Mouse (Mus musculus) neural tube, embryonic 10.5 days (tissue): ENCODE measurements around the gene Vat1l.

Experiments used
- DNase-seq: peaks from one replicate; pipeline ENCODE4 v3.0.0-alpha.2; 2017; ENCODE audit warnings: low spot score; ENCODE audit errors: extremely low spot score

The Vat1l gene

GRCm38 (mm10) chr8:114205221-114205901 lies at the start of gene Vat1l:
TSS of gene Vat1l (plus strand) at chr8:114205612.
- DNase-seq = peak; percentile 74

DNA sequence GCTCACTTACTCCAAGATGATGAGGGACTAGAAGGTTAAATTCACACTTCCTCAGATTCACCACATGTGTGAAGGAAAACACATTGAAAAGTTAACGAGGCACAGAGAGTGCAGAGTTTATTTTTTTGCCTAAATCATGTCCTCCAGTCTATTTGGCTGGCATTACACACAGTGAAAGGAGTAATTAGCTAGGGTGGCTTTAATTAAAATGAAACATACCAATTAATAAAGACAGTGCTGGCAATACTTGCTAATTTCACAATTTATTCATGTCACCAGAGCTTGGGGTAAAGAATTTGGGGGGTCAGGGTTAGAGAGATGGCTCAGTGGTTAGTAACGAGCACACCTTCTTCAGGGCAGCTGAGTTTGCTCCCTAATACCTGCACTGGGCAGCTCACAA lies 46.8 kb upstream of the Vat1l start:
- DNase-seq = no peak

- no peak for DNase-seq
Observed at GRCm38 (mm10) chr8:114159666-114160065, 45.7 kb upstream of the Vat1l start.

DNA sequence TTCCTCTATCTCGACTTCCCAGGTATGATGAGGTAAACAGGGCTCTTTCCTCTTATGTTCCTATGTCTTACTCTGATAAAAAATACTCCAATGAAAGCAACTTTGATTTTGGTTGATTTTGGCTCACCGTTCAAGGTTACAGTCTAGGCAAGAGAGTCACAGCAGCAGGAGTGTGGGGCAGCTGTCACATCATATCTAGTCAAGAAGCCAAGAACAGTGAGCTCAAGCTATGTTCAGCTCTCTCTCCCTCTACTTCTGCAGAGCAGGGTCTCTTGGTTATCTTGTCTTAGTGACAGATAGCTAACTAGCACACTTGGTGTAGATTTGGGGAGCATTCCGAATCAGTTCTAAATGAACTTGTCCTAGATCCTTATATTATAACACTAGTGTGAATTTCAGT lies 41.5 kb upstream of the Vat1l start:
- no peak for DNase-seq

GRCm38 (mm10) chr8:114164444-114165096 lies 40.8 kb upstream of the Vat1l start:
- no peak for DNase-seq

DNA sequence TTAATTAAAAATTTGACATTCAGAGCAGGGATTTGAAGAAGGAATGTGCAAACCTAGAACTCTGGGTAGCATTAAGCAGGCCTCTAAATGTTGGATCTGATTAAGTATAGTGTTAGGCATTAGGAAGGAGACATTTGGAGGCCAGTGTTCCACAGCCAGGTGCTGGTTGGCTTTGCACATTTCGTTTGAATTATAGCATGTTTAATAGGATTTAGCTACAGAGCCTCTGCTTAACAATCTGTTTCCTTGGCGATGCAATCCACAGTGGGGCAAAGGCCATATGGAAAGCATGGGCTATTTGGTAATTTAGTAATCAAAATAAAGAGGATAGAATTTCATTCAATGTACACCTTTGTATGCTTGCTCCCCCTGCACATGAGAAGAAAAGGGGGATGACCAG lies 39.7 kb upstream of the Vat1l start:
- no peak for DNase-seq

DNA sequence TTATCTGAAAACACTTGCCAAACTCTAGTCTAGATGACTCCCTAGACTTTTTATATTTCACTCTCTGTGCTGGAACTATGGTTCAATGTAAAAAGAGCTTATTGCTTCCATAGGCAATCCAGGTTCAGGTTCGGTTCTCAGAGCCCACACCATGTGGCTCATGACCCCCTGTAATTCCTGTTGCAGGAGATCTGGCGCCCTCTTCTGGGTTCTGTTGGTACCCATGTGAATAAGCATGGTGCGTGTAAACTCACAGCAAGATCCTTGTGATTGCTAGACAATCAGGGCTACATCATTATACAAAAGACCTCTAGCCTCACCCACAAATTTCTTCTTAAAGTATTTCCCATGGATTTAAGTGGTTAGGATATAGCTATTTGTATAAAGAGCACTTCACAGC lies 28.7 kb upstream of the Vat1l start:
- no peak for DNase-seq

DNA sequence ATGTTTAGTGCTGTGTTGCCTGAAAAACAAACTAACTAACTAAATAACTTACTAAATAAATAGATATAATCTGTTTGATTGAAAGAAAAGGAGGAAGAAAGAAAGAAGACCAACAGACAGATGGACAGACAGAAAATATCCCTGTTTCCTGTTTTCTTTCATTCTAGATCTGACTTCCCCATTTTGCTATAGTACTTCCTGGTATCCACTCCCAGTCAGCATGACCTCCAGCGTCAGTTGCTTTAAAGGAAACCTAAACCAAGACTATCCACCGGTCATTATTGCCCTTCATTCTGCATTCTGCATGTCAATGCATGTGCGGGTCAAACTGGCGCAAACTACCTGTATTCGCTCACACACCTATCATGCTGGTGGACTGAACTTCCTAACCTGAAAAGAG lies 12.1 kb upstream of the Vat1l start:
- DNase-seq = no peak

DNA sequence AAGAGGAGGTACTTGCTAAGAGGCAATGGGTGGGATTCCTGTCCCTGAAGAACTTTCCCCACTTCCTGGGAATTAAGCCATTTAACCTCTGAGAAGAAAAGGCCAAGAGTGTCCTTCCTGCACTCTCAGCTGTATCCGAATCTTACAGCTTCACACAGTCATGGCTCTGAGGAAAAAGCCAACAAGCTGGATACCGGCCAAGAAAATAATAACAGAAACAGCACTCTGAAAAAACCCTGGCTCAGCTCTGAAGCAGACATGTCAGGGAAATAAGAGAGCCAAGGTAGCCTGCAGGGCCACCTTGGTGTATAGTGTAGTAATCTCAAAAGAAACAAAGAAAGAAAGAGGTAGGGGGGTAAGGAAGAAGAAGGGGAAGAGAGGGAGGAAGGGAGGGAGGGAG lies 6.4 kb upstream of the Vat1l start:
- no peak for DNase-seq

DNA sequence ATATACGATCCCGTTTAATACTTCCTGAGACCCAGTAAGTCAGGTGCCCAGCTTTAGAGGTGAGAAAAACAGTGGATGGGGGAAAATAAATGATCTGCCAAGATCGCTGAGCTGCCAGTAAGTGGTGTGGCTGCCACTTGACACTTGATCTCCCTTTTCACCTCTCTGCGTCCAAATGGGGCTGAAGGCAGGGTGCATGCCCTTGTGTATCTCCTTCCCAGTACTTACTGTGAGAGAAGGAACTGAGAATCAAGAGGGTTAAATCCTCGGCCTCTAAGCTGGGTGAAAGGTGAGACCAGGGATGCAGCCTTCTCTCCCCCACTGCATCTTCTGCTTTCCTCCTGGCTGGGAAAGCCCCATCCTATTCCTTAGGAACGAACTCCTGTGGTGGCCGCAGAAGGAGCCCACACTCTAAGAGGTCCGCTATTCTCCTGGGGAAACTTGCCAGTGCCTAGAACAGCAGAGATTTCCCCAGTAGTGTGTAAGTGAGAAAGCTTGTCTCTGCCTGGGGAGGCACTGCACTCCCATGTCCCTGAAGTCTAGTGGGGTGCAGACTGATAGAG lies 1.1 kb downstream of the Vat1l start:
- peak; percentile 20 for DNase-seq

DNA sequence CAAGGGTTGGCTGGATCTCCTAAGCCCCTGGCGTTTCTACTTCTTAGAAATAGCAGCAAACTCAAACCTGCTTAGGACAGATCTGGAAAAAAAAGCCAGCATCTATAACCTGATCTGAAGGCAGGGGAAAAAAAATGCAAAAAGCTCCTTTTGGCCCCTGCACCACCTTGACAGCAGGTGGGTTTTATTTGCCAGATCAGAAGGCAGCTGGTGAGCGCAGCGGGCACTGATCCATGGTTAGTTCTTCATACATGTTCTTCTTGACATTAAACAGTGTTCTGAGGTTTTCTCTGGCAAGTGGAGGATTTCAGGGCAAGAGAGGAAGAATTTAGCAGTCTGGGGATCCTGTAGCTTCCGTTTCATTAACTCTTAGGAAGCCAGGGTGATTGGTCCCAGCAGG lies 1.6 kb downstream of the Vat1l start:
- DNase-seq = no peak

GRCm38 (mm10) chr8:114220779-114221178 lies 15.4 kb downstream of the Vat1l start:
- no peak for DNase-seq

DNA sequence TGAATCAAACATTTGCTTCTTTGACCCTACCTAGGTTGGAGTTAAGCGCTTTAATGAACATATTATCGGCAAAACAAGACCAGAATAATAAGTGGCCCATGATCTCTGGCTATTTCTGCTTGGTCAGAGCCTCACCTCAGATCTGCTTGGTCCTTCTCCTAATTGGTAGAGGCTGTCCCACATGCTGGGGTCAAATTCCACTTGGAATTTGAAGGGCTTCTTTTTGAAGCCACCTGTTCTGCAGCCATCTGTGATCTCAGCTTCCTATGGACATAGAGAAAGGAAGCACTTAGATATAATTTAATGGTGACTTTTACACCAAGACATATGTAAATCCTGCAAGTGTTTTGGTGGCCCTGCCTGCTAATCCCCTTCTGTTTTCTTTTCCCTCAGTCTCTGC lies 16.6 kb downstream of the Vat1l start:
- DNase-seq = no peak

DNA sequence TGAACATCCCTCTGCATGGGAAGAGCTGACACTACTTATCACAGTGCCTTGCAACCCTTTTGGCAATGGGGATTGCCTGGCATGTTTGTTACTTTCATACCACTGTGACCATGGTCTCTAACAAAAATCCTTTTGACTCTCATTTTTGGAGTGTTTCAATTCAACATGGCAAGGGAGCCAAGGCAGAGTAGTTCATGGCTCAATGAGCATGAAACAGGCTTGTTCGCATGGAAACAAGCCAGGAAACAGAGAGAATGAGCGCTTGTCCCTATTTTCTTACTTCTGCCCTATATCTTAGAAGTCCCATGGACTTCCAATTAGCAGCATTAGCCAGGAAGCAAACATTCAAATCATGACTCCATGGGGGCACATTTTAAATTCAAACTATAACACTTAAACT lies 18.6 kb downstream of the Vat1l start:
- no peak for DNase-seq

- DNase-seq = no peak
Observed at GRCm38 (mm10) chr8:114251321-114252065, 46.1 kb downstream of the Vat1l start.

GRCm38 (mm10) chr8:114258685-114259084 lies 53.3 kb downstream of the Vat1l start:
- DNase-seq = no peak

DNA sequence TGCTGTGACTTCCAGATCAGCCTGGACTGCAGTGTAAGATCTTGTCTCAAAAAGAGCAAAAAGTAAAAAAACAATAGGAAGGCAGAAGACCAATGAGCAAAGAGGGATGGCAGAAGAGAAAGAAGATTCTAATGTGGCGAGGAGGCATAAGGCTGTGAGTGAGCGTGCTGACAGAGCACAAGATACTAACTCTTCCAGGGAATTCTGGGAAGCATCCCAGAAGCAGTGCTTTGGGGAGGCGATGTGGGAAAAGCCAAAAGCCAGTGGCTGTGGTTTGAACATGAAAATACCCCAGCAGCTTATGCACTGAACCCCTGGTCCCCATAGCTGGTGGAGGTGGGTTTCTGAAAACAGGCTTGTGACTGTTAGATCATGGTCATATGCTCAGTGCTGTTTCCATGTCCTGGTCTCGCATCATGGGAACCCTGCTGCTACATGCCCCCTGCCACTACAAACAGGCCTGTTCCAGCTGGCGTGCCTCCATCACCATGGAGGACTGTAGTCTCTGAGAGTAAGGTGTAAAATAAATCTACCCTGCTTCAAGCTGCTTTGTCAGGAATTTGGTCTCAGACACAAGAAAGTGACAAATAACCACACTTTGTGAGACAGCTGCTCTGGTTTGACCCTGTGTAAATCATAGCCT lies 54.4 kb downstream of the Vat1l start:
- no peak for DNase-seq

DNA sequence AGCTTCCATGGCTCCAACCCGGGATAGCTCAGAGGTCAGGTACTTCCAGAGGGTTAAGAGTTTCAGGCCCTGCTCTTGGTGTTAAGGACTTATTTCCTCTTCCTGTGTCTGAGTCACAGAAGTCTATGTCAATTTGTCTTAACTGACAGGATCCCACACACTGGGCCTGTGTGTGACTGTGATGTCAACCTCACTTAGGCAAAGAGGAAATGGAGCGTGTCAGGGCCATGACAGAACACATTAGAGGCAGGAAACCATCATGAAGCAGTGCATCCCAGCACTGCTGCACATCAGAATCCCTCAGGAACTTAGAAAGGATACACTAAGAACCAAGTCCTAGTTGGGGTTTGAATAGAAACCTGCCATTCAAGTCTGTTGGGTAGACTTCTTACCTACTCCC lies 56.9 kb downstream of the Vat1l start:
- no peak for DNase-seq

GRCm38 (mm10) chr8:114274558-114274957 lies 69.1 kb downstream of the Vat1l start:
- DNase-seq = no peak

DNA sequence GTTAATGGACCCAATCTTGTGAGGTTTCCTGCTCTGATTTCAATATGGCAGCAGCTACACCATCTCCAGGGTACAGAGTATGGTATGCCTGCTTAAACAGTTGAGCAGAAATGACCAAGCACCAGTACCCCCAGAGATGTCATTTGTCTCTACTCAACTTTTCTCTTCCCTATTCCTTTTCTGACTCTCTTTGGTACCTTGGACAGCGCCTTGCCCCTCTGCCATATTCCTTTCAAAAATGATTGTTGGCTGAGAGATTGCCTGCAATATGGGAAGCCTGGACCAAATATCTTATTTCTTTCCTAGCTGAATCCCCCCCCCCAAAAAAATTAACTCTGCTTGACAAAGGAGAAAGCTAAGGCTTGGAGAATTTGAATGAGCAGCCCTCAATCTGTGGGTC lies 75.7 kb downstream of the Vat1l start:
- DNase-seq = no peak

DNA sequence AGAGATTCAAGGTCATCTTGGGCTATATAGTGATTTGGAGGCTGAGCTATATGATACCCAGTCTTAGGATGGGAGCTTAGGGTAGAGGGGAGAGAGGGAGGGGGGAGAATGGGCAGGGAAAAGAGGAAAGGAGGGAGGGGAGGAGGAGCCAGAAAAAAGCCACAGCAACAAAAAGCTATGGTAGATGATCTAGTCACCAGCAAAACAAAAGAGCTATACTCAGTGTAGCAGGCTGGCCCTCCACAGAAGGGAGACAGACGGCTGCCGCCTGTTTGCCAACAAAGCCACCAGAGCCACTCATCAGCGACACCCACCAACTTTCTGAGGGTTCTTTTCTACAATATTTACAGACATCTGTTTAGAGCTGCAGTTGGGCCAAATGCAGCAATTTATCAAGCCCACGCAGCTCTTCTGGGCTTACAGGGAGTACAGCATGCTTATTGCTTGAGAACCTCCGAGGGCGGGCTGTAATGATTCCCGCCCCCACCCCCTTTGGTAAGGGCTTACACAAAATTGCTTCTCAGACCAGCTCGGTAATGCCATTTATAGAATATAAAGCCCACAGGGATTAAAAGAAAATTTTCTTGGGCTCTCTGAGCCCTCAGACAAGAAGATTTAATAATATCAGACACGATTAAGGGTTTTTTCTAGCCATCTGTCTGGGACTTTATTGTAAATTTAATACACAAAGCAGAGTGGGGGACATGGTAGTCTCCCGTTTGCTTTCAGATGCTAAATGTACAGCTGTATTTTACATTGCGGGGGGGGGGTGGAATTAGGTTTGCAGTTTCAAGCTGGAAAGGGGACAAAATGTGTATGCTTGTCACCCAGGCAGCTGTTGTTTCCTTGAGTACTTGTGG lies 89.7 kb downstream of the Vat1l start:
- DNase-seq = no peak
